Mouse (Mus musculus) lung, postnatal 0 days (tissue): ENCODE measurements around the gene Klhl25.
A peak's percentile ranks its signal among the peaks of the same experiment; 100 is the strongest.

Experiments
- CTCF ChIP-seq: IDR thresholded peaks from 2 replicates; pipeline ENCODE4 v1.5.1; 2016; ENCODE audit warnings: antibody characterized with exemption, mild to moderate bottlenecking
- EP300 ChIP-seq: IDR thresholded peaks from 2 replicates; pipeline ENCODE4 v1.6.1; 2016; ENCODE audit warnings: antibody characterized with exemption, mild to moderate bottlenecking, control low read depth

DNA sequence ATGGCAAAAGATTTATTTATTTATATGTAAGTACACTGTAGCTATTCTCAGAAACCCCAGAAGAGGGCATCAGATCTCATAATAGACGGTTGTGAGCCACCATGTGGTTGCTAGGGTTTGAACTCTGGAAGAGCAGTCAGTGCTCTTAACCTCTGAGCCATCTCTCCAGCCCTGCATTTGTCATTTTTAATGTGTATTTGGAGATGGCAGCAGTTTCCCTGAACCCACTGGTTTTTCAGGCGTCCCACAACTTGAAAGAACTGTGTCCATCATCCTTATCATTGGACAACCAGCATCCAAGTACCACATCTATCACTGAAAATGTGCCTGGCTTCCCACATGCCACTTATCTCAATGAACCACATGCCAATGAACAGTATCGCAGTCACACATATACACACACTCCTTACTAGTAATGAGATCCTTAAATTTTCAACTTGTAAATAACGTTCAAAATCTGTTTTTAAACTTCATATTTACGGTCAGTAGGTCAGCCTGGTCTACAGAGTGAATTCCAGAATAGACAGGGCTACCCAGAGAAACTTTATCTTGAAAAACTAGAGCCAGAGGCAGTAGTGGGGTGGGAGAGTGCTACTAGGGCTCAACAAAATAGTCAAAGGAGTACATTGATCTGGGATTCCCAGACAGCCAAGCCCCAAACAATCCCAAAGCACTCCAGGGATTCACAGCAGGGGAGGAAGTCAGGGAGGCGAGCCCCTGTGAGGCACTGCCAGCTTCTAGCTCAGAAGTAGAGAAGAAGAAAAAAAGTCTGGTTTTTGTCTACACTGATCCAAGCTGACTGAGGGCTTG is 17.7 kb upstream of the Klhl25 start:
- TF ChIP-seq CTCF = peak; percentile 35
- TF ChIP-seq EP300 = no peak
